Comparison of ENCODE assay signal across 9 mouse cellular contexts in genomic region chr1:86670279-86671038, GRCm38 (mm10). TPM values are rescaled to one million over a fixed set of nuclear protein-coding genes. Genes with fewer than 3 reads are reported as not detected.
DNase-seq lines count a peak whose midpoint lies in the region; ATAC-seq lines count a peak whose summit lies in the region.
"Had no signal": no experiment of that assay in that cellular context is flagged by ENCODE, and none has a peak within 500 bp of the region (broad histone marks: within the 10 kb centered on the region; RNA-seq: fewer than 3 reads in every experiment).

Gene Nppc, minus strand, starts transcription at chr1:86670571.

- DNase-seq in urinary bladder, adult 18-20 months (ENCODE audit: low spot score in 2 of 2) = peak; percentile 58 to 60
- no peak for DNase-seq in urinary bladder, postnatal 10 days (ENCODE audit: low spot score)
- peak; percentile 86 for DNase-seq in forebrain, embryonic 11.5 days (ENCODE audit: low spot score)
- DNase-seq in kidney, postnatal 36 days = peak; percentile 74 to 82
- peak; percentile 9 for DNase-seq in liver, embryonic 13.5 days
- DNase-seq in thymus, postnatal 14 days = peak; percentile 68

- ATAC-seq in forebrain, embryonic 11.5 days (replicated peaks; ENCODE audit: low FRiP score) = peak; percentile 90
- ATAC-seq in heart, embryonic 16.5 days (replicated peaks; ENCODE audit: extremely low read depth, insufficient read depth, low FRiP score) = peak; percentile 91
- ATAC-seq in liver, embryonic 13.5 days (ENCODE audit: low read depth) = peak; percentile 63
- ATAC-seq in neural tube, embryonic 14.5 days (ENCODE audit: low read depth) = peak; percentile 95

- H3K36me3 ChIP-seq in forebrain, embryonic 11.5 days (ENCODE audit: control insufficient read depth, insufficient read depth, low read length) = no peaks in the 10 kb centered on the region
- H3K36me3 ChIP-seq in heart, embryonic 16.5 days (ENCODE audit: control insufficient read depth, insufficient read depth) = no peaks in the 10 kb centered on the region
- no peaks in the 10 kb centered on the region for H3K36me3 ChIP-seq in liver, embryonic 13.5 days
- H3K36me3 ChIP-seq in neural tube, embryonic 14.5 days (ENCODE audit: control insufficient read depth, insufficient read depth, low read length) = no peaks in the 10 kb centered on the region
- H3K36me3 ChIP-seq: G1E had no signal

- peak within 1 kb of the TSS; percentile 65 for H3K9ac ChIP-seq in forebrain, embryonic 11.5 days (ENCODE audit: low read length)
- peak within 1 kb of the TSS; percentile 57 for H3K9ac ChIP-seq in heart, embryonic 16.5 days (ENCODE audit: low read length)
- no peak within 1 kb of the TSS for H3K9ac ChIP-seq in liver, embryonic 13.5 days
- peak within 1 kb of the TSS; percentile 59 for H3K9ac ChIP-seq in neural tube, embryonic 14.5 days (replicated peaks; ENCODE audit: low read depth, low read length)

- 4% methylated on average over 58 of the region's 59 CpGs for WGBS in forebrain, embryonic 11.5 days
- 4% methylated on average over 52 of the region's 59 CpGs for WGBS in heart, embryonic 16.5 days
- 5% methylated on average over 59 of the region's 59 CpGs for WGBS in liver, embryonic 13.5 days (ENCODE audit: insufficient replicate concordance)
- WGBS in neural tube, embryonic 14.5 days = 4% methylated on average over 59 of the region's 59 CpGs

- 0 out of 2 replicates have a peak, but pooled peaks cover 2% of the 10 kb centered on the region for H3K4me1 ChIP-seq in forebrain, embryonic 11.5 days (replicated peaks; ENCODE audit: control insufficient read depth, insufficient read depth, low read length)
- H3K4me1 ChIP-seq in heart, embryonic 16.5 days (ENCODE audit: control insufficient read depth, insufficient read depth, low read length) = peaks cover 6% of the 10 kb centered on the region
- H3K4me1 ChIP-seq in liver, embryonic 13.5 days (replicated peaks) = peaks cover 14% of the 10 kb centered on the region
- H3K4me1 ChIP-seq in neural tube, embryonic 14.5 days (ENCODE audit: control insufficient read depth, insufficient read depth, low read length) = 0 out of 2 replicates have a peak, but pooled peaks cover 3% of the 10 kb centered on the region

- peak within 1 kb of the TSS; percentile 48 for H3K4me3 ChIP-seq in forebrain, embryonic 11.5 days (ENCODE audit: low read depth, low read length)
- H3K4me3 ChIP-seq in heart, embryonic 16.5 days (ENCODE audit: low read length) = peak within 1 kb of the TSS; percentile 61
- H3K4me3 ChIP-seq in liver, embryonic 13.5 days (replicated peaks) = peak within 1 kb of the TSS; percentile 48
- peak within 1 kb of the TSS; percentile 42 for H3K4me3 ChIP-seq in neural tube, embryonic 14.5 days (ENCODE audit: low read depth, low read length)

- H3K27ac ChIP-seq in forebrain, embryonic 11.5 days (ENCODE audit: low read depth, low read length) = no peak within 1 kb of the TSS
- H3K27ac ChIP-seq in heart, embryonic 16.5 days (ENCODE audit: low read length) = no peak within 1 kb of the TSS
- no peak within 1 kb of the TSS for H3K27ac ChIP-seq in liver, embryonic 13.5 days
- H3K27ac ChIP-seq in neural tube, embryonic 14.5 days (ENCODE audit: low read depth, low read length) = 0 out of 2 replicates have a peak within 1 kb of the TSS, but pooled peaks have one; percentile 1

- peak within 1 kb of the TSS; percentile 95 for H3K4me2 ChIP-seq in forebrain, embryonic 11.5 days (ENCODE audit: low read depth, low read length, severe bottlenecking)
- peak within 1 kb of the TSS; percentile 98 for H3K4me2 ChIP-seq in heart, embryonic 16.5 days (ENCODE audit: low read depth, low read length)
- peak within 1 kb of the TSS; percentile 71 for H3K4me2 ChIP-seq in liver, embryonic 13.5 days
- H3K4me2 ChIP-seq in neural tube, embryonic 14.5 days (ENCODE audit: low read depth, low read length) = peak within 1 kb of the TSS; percentile 68

- H3K9me3 ChIP-seq in forebrain, embryonic 11.5 days (ENCODE audit: control insufficient read depth, low read length) = no peaks in the 10 kb centered on the region
- H3K9me3 ChIP-seq in heart, embryonic 16.5 days (replicated peaks; ENCODE audit: control insufficient read depth, low read length) = no peaks in the 10 kb centered on the region
- H3K9me3 ChIP-seq in liver, embryonic 13.5 days (replicated peaks) = no peaks in the 10 kb centered on the region
- H3K9me3 ChIP-seq in neural tube, embryonic 14.5 days (ENCODE audit: control insufficient read depth, low read length) = no peaks in the 10 kb centered on the region
- H3K9me3 ChIP-seq: G1E had no signal

- peaks cover 17% of the 10 kb centered on the region for H3K27me3 ChIP-seq in forebrain, embryonic 11.5 days (ENCODE audit: control insufficient read depth, insufficient read depth, low read length)
- H3K27me3 ChIP-seq in heart, embryonic 16.5 days (ENCODE audit: control insufficient read depth, insufficient read depth, low read length) = peaks cover 48% of the 10 kb centered on the region
- peaks cover 80% of the 10 kb centered on the region for H3K27me3 ChIP-seq in liver, embryonic 13.5 days
- peaks cover 5% of the 10 kb centered on the region for H3K27me3 ChIP-seq in neural tube, embryonic 14.5 days (ENCODE audit: control insufficient read depth, insufficient read depth, low read length)

RNA-seq across cellular contexts. Expression of gene Nppc, which starts in this region (rescaled TPM):
- 0.79 and 0.98 TPM in 2 replicates for polyA plus RNA-seq in forebrain, embryonic 11.5 days (2014; fragmentation: Nextera tagmentation; extraction: Ambion mirVana)
- 1.2 and 1.4 TPM in 2 replicates for polyA plus RNA-seq in heart, embryonic 16.5 days (2015; fragmentation: Nextera tagmentation; extraction: Ambion mirVana)
- polyA plus RNA-seq in liver, embryonic 13.5 days (2015; fragmentation: Nextera tagmentation; extraction: Ambion mirVana) = not detected in 2 replicates
- polyA plus RNA-seq in neural tube, embryonic 14.5 days (2014; fragmentation: Nextera tagmentation; extraction: Ambion mirVana) = 13.4 and 18.4 TPM in 2 replicates
- polyA plus RNA-seq: G1E had no signal

Comparison
In these comparisons a context has a peak if more than half of its experiments do, and no peak if none do; other contexts are left out.
1. Peak in DNase-seq, ATAC-seq, H3K4me3 ChIP-seq, H3K9ac ChIP-seq and H3K4me2 ChIP-seq in forebrain, embryonic 11.5 days; RNA of the gene not detected or under 1 TPM.
2. Peak in DNase-seq, ATAC-seq, H3K4me3 ChIP-seq and H3K4me2 ChIP-seq in liver, embryonic 13.5 days; RNA of the gene not detected or under 1 TPM.